Comparison of ENCODE assay signal across 11 mouse cellular contexts in genomic region chrX:144234457-144234856, GRCm38 (mm10).
DNase-seq lines count a peak whose midpoint lies in the region; ATAC-seq and TF ChIP-seq lines count a peak whose summit lies in the region.
"Had no signal": no experiment of that assay in that cellular context is flagged by ENCODE, and none has a peak within 500 bp of the region (broad histone marks: within the 10 kb centered on the region; RNA-seq: fewer than 3 reads in every experiment).

No protein-coding gene starts in this region.

- ATAC-seq in lung, postnatal 0 days = no peak
- ATAC-seq in intestine, embryonic 15.5 days = no peak
- no peak for ATAC-seq in neural tube, embryonic 15.5 days (ENCODE audit: low FRiP score)
- ATAC-seq: forebrain, embryonic 13.5 days; intestine, postnatal 0 days had no signal

- H3K27ac ChIP-seq in lung, postnatal 0 days (ENCODE audit: low read length) = no peak overlapping the region
- H3K27ac ChIP-seq in intestine, embryonic 15.5 days = no peak overlapping the region
- no peak overlapping the region for H3K27ac ChIP-seq in neural tube, embryonic 15.5 days (replicated peaks)
- H3K27ac ChIP-seq: forebrain, embryonic 13.5 days had no signal

- H3K4me3 ChIP-seq in lung, postnatal 0 days (ENCODE audit: low read depth, low read length) = no peak overlapping the region
- no peak overlapping the region for H3K4me3 ChIP-seq in intestine, embryonic 15.5 days (replicated peaks)
- H3K4me3 ChIP-seq in neural tube, embryonic 15.5 days (replicated peaks) = no peak overlapping the region
- H3K4me3 ChIP-seq: forebrain, embryonic 13.5 days had no signal

- no peak for TF ChIP-seq CTCF in lung, postnatal 0 days (IDR thresholded peaks at IDR 0.05)

- H3K4me1 ChIP-seq in lung, postnatal 0 days (ENCODE audit: insufficient read depth, low read depth, low read length) = no peaks in the 10 kb centered on the region
- no peaks in the 10 kb centered on the region for H3K4me1 ChIP-seq in intestine, embryonic 15.5 days (replicated peaks)
- H3K4me1 ChIP-seq in neural tube, embryonic 15.5 days = no peaks in the 10 kb centered on the region
- H3K4me1 ChIP-seq: forebrain, embryonic 13.5 days had no signal

- H3K36me3 ChIP-seq in lung, postnatal 0 days (ENCODE audit: insufficient read depth, low read length) = no peaks in the 10 kb centered on the region
- no peaks in the 10 kb centered on the region for H3K36me3 ChIP-seq in intestine, embryonic 15.5 days
- H3K36me3 ChIP-seq in neural tube, embryonic 15.5 days = no peaks in the 10 kb centered on the region

- no peak overlapping the region for H3K9ac ChIP-seq in lung, postnatal 0 days (replicated peaks; ENCODE audit: low read depth)
- H3K9ac ChIP-seq in intestine, embryonic 15.5 days = no peak overlapping the region
- H3K9ac ChIP-seq in neural tube, embryonic 15.5 days (replicated peaks) = no peak overlapping the region
- H3K9ac ChIP-seq: forebrain, embryonic 13.5 days had no signal

- TF ChIP-seq EP300 in lung, postnatal 0 days (IDR thresholded peaks at IDR 0.05) = no peak

- no peaks in the 10 kb centered on the region for H3K27me3 ChIP-seq in lung, postnatal 0 days (replicated peaks; ENCODE audit: insufficient read depth, low read length)
- H3K27me3 ChIP-seq in intestine, embryonic 15.5 days (replicated peaks) = no peaks in the 10 kb centered on the region
- no peaks in the 10 kb centered on the region for H3K27me3 ChIP-seq in neural tube, embryonic 15.5 days (replicated peaks)
- H3K27me3 ChIP-seq: forebrain, embryonic 13.5 days had no signal

- 57% methylated on average over 7 of the region's 7 CpGs for WGBS in lung, postnatal 0 days
- WGBS in intestine, embryonic 15.5 days = 79% methylated on average over 7 of the region's 7 CpGs
- 89% methylated on average over 7 of the region's 7 CpGs for WGBS in neural tube, embryonic 15.5 days

- no peaks in the 10 kb centered on the region for H3K9me3 ChIP-seq in lung, postnatal 0 days (ENCODE audit: low read length)
- H3K9me3 ChIP-seq in intestine, embryonic 15.5 days = no peaks in the 10 kb centered on the region
- H3K9me3 ChIP-seq in neural tube, embryonic 15.5 days (replicated peaks) = no peaks in the 10 kb centered on the region
- H3K9me3 ChIP-seq: forebrain, embryonic 13.5 days had no signal

- peak; percentile 7 to 48 for DNase-seq in heart, adult 18-20 months
- no peak for DNase-seq in heart, postnatal 25 days (ENCODE audit: low spot score)
- peak; percentile 5 for DNase-seq in lung, postnatal 0 days (ENCODE audit: low spot score)
- no peak for DNase-seq in lung, postnatal 25 days (ENCODE audit: low spot score)
- DNase-seq in MEL-GATA-1-ER (ENCODE audit: extremely low read depth, low read depth) = peak; percentile 20
- peak; percentile 5 for DNase-seq in gastrocnemius, postnatal 25 days
- DNase-seq: cerebellum, adult 9-10 months had no signal

- intact Hi-C loops in heart, postnatal 25 days (cut with DNase I) = no loop called here

- no peak overlapping the region for H3K4me2 ChIP-seq in lung, postnatal 0 days (replicated peaks; ENCODE audit: low read depth, low read length)
- H3K4me2 ChIP-seq in intestine, embryonic 15.5 days (replicated peaks) = no peak overlapping the region
- no peak overlapping the region for H3K4me2 ChIP-seq in neural tube, embryonic 15.5 days
- H3K4me2 ChIP-seq: forebrain, embryonic 13.5 days had no signal

Comparison
In these comparisons a context has a peak if more than half of its experiments do, and no peak if none do; other contexts are left out.
1. DNase-seq: peak in heart, adult 18-20 months (2 of 2), lung, postnatal 0 days (single experiment), MEL-GATA-1-ER (single experiment) and gastrocnemius, postnatal 25 days (single experiment); none in heart, postnatal 25 days (single experiment) and lung, postnatal 25 days (single experiment).